Mouse (Mus musculus): ENCODE results near the gene Sgms1.
"Not testable (repeated sequence)": the region's sequence is repeated elsewhere in the genome, so short reads cannot be mapped to it uniquely, and the experiment has no call there.

Sgms1 gene

DNA sequence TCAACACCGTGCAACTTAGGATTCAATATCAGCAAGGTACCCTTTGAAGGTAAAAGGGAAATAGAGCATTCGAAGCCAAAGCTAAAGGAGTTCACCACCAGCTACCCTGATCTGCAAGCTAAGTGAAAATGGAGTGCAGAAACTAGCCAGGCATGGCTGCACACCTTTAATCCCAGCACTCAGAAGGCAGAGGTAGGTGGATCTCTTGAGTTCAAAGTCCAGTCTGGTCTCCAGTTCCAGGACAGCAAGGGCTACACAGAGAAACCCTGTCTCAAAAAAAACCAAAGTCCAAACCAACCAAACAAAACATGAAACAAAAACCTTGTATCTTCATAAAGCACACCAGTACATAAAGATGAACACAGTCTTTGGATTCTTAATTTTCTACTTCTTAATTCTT lies 269.8 kb downstream of the Sgms1 start:
- DNase-seq: no peak

- peak; percentile 25 for DNase-seq
These were observed 271.0 kb downstream of the Sgms1 start for GRCm38 (mm10) chr19:32118496-32118895.

GRCm38 (mm10) chr19:32117484-32118018 lies 272.0 kb downstream of the Sgms1 start:
- DNase-seq: peak; percentile 26

- DNase-seq: no peak
These were observed 277.4 kb downstream of the Sgms1 start for GRCm38 (mm10) chr19:32111866-32112790.

DNA sequence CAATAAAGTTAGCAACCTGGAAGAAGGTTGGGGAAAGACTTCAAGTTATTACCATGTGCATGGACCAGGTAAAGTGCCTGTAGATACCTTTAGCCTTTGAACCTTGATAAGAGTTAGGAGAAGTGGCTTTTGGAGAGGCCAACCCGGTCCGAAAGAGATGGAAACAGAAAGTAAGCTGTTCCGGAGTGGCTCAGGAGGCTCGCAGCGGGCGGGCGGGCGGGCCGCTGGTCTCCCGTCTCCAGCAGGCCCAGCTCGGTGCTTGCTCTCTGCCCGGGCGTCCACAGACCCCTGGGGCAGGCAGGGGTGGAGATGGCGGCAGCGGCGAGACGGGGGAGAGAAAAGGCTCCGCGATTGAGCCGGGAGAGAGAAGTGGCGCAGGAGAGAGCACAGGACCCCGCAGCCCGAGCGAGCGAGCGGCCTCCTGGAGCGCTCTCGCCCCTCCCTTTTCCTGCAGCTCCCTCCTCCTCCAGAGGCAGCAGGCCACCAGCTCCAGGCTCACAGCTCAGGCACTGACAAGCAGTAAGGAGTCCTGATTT lies 281.7 kb downstream of the Sgms1 start, which contains the start of gene Asah2:
TSS of gene Asah2 (minus strand) at position 441 of the 536 bp plus-strand sequence.
- peak; percentile 88 for DNase-seq

DNA sequence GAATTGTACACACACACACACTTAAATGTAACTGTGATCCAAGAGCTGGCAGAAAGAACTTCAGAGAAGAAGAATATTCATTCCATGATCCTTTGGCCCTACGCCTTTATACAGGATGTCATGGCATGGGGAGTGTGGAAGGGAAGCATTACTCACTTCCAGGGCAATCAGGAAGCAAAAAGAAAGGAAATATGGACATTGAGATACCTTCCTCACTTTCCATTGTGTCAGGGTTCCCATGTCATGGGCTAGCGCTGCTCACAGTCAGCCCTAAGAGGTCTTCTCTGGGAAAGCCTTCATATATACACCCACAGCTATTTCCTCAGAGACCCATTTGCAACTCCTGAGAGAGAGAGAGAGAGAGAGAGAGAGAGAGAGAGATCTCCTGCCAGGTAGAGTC lies 282.8 kb downstream of the Sgms1 start:
- DNase-seq: no peak

DNA sequence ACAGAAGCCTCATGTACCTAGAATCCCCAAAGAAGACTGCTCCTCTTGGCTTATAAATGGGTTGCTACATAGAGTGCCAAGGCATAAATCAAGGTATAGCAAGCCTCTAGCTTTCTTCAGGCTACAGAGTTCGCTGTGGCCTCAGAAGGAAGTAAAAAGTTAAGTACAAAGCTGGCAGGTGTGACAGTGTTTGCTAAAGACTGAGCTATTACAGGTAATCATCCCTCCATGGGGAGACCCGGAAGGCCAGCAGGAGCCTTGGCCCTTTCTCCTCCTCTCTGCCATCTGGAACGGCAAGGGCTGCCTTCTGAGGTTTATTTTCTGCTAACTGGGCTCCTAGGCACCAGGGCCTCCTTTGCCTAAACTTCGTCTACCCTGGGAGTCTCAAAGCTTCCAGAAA lies 285.3 kb downstream of the Sgms1 start:
- DNase-seq: no peak

GRCm38 (mm10) chr19:32102976-32103300 lies 286.6 kb downstream of the Sgms1 start:
- DNase-seq: no peak

GRCm38 (mm10) chr19:32102294-32102975 lies 287.1 kb downstream of the Sgms1 start:
- DNase-seq: no peak

DNA sequence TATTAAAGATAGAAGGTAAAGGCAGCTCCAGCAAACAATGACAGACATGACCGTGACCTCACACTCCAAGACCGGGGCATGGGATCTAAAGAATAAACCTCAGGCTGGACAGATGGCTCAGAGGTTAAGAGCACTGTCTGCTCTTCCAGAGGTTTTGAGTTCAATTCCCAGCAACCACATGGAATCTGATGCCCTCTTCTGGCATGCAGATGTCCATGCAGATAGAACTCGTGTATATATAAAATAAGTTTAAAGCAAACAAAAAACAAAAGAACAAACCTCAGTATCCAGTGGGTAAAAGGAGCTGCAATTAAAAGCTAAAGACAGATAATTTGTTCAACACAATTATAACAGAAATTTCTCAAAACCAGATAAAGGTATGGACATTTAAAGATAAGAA lies 290.9 kb downstream of the Sgms1 start:
- no peak for DNase-seq

DNA sequence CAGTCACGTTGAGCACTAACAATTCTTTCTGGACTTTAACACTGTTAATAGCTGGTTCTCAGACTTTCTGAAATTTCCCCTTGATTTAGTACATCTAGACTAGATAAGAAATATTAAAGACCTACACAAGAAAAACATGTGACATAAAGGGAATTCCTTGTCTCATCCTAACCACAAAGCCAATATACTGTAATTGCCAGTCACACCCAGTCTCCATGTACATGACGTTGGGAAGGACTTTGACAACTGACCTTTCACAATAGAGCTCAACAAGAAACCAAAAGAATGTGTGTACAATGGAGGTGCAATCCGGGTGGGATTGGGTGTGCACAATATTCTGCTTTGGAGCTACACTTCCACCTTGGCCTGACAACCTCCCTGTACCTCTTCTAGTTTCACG lies 297.2 kb downstream of the Sgms1 start:
- DNase-seq: no peak

DNA sequence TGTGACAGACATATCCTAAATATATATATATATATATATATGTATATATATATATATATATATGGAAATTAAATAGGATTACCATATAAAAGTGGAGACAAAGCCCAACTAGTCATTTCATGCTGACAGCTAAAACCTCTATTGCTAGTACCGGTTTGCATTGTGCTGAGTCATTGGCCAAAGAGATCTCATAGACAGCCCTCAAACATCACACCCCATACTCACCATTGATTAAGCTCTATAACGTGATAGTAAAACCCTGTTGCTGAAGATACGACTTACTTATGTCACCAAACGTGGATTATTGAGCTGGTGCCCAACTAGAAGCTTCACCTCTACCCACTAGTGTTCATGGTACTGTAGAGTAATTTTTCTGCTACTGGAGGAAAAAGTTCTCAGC lies 298.7 kb downstream of the Sgms1 start:
- DNase-seq: no peak

DNA sequence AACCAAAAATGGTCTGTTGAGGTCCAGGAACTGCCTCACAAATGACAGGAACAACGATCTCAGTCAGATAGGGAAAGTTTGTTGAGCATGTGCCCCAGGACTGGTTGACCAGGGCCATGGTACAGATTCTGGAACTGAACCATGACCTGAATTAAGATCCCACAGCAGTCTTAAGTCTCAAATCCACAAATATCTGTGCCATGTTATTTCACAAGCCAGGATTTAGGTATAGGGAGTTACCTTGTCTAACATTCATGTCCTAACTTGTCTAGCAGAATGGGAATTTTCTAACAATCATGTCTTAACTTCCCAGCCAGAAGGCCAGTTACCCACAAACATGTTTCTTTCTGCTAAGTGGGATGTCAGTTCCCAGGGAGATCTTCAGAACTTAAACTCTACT lies 300.9 kb downstream of the Sgms1 start:
- DNase-seq: no peak

DNA sequence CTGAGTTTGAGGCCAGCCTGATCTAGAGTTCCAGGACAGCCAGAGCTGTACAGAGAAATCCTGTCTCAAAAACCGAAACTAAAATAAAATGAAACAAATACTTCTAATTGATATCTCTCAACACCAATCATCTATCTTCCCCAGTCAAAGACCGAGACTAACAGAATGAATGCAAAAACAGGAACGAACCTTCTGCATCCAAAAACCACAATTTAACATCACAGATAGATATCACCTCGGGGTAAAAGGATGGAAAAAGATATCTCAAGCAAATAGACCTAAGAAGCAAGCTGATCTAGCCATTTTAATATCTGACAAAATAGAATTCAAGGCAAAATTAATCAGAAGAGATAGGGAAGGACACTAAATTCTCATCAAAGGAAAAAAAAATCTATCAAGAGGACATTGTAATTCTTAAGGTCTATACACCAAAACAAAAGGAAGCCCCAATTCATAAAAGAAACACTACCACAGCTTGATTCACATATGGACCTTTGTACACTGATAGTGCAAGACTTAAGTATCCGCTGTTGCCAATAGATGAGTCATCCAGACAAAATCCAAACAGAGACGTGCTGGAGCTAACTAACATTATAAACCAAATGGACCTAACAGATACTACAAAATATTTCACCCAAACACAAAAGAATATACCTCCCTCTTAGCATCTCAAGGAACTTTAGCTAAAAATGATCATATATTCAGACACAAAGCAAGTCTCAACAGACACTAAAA lies 301.6 kb downstream of the Sgms1 start:
- no peak for DNase-seq

DNA sequence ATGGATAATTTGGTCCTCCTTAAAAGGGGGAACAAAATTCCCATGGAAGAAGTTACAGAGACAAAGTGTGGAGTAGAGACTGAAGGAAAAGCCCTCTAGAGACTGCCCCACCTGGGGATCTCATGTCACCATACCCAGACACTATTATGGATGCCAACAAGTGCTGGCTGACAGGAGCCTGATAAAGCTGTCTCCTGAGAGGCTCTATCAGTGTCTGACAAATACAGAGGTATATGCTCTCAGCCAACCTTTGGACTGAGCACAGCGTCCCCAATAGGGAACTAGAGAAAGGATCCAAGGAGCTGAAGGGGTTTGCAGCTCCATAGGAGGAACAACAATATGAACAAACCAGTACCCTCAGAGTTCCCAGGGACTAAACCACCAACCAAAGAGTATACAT lies 304.7 kb downstream of the Sgms1 start:
- DNase-seq: not testable (repeated sequence)

All from lung, postnatal 10 days (tissue).